Mouse (Mus musculus) adrenal gland (tissue): ENCODE measurements at regions not wholly inside any gene's neighbourhood (a gene's known extent, or its start where the extent isn't known, plus 50 kb on each side); places are given as distances from the start of the nearest gene placed in this dataset.

Experiments used
- intact Hi-C: fragments of 180-260 bp; cut with DNase I; formaldehyde crosslinking; loops from one replicate; pipeline ENCODE4 v1.15.1; 2025

- intact Hi-C loops, result no loop called here
Observed at GRCm38 (mm10) chr13:102232291-102232936, 460.9 kb upstream of the Cd180 start.

- intact Hi-C loops, result no loop called here
Observed at GRCm38 (mm10) chr13:102250884-102251283, 442.5 kb upstream of the Cd180 start.

- intact Hi-C loops, result no loop called here
Observed at GRCm38 (mm10) chr13:102251709-102252108, 441.6 kb upstream of the Cd180 start.

GRCm38 (mm10) chr13:102255401-102256371 is 437.7 kb upstream of the Cd180 start:
- intact Hi-C loops, result no loop called here

- intact Hi-C loops, result no loop called here
Observed at GRCm38 (mm10) chr13:102258207-102258606, 435.2 kb upstream of the Cd180 start.

GRCm38 (mm10) chr13:102273818-102274217 is 419.5 kb upstream of the Cd180 start:
- intact Hi-C loops, result no loop called here

GRCm38 (mm10) chr13:102275296-102275695 is 418.1 kb upstream of the Cd180 start:
- intact Hi-C loops, result no loop called here

- intact Hi-C loops, result no loop called here
Observed at GRCm38 (mm10) chr13:102276885-102277284, 416.5 kb upstream of the Cd180 start.

GRCm38 (mm10) chr13:102280198-102280597 is 413.2 kb upstream of the Cd180 start:
- intact Hi-C loops, result no loop called here

- intact Hi-C loops, result no loop called here
Observed at GRCm38 (mm10) chr13:102294451-102294850, 398.9 kb upstream of the Cd180 start.

GRCm38 (mm10) chr13:102295079-102295478 is 398.3 kb upstream of the Cd180 start:
- intact Hi-C loops, result no loop called here

GRCm38 (mm10) chr13:102307983-102308382 is 385.4 kb upstream of the Cd180 start:
- intact Hi-C loops, result no loop called here

GRCm38 (mm10) chr13:102312096-102312495 is 381.3 kb upstream of the Cd180 start:
- intact Hi-C loops, result no loop called here

- intact Hi-C loops, result no loop called here
Observed at GRCm38 (mm10) chr13:102315921-102316692, 377.3 kb upstream of the Cd180 start.

- intact Hi-C loops, result no loop called here
Observed at GRCm38 (mm10) chr13:102318891-102319404, 374.4 kb upstream of the Cd180 start.

GRCm38 (mm10) chr13:102319453-102319852 is 373.9 kb upstream of the Cd180 start:
- intact Hi-C loops, result no loop called here

GRCm38 (mm10) chr13:102323876-102324275 is 369.5 kb upstream of the Cd180 start:
- intact Hi-C loops, result no loop called here

- intact Hi-C loops, result no loop called here
Observed at GRCm38 (mm10) chr13:102326003-102326402, 367.4 kb upstream of the Cd180 start.

GRCm38 (mm10) chr13:102326544-102326943 is 366.8 kb upstream of the Cd180 start:
- intact Hi-C loops, result no loop called here

GRCm38 (mm10) chr13:102333667-102334066 is 359.7 kb upstream of the Cd180 start:
- intact Hi-C loops, result no loop called here

GRCm38 (mm10) chr13:102334131-102334534 is 359.2 kb upstream of the Cd180 start:
- intact Hi-C loops, result no loop called here
